Mouse (Mus musculus) cerebellum, adult (tissue): ENCODE data around the gene Dusp10.

Experiments
- ATAC-seq: cut with Nextera tagmentation; 2 replicates; pipeline ENCODE4 v1.9.2; 2017; ENCODE audit warnings: mild to moderate bottlenecking, moderate library complexity, mixed read lengths; ENCODE audit not compliant: insufficient number of reproducible peaks, low FRiP score, low TSS enrichment

Dusp10 gene

DNA sequence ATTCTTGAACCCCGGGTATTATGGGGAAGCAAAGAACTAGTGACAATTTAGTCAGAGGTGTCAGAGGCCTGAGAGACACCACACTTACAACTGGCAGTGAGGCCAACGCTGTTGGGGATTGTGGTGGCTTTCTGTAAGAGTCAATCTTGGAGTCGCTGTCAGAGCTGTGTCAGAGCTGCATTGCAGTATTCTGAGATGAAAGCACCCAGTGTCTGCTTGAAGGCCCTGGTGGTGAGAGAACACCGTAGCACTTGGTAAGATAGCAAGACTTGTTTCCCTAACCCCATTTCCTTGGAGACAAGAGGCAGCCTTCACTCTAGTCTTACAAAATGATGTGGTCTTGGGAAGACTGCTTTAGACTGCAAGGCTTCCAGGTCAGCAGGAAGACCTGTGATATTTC is 39.2 kb downstream of the Dusp10 start:
- ATAC-seq: peak; percentile 29

- no peak for ATAC-seq
These were observed 40.0 kb downstream of the Dusp10 start for GRCm38 (mm10) chr1:184053141-184053540.

DNA sequence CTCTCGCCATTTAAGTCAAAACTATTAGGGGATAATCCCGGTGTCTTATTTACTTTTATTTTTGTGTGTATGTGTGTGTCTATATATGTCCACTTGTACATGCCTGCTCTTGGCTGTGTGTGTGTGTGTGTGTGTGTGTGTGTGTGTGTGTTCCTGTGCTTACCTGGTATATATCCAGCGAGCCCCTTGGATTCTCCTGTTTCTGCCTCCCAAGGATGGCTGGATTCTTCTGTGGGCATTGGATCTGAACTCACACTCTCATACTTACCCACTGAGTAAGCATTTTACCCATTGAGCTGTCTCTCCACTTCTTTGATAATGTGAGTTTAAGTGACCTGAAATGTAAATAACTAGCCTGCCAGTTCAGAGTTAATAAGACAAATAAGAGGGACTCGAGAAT is 40.6 kb downstream of the Dusp10 start:
- ATAC-seq: no peak

DNA sequence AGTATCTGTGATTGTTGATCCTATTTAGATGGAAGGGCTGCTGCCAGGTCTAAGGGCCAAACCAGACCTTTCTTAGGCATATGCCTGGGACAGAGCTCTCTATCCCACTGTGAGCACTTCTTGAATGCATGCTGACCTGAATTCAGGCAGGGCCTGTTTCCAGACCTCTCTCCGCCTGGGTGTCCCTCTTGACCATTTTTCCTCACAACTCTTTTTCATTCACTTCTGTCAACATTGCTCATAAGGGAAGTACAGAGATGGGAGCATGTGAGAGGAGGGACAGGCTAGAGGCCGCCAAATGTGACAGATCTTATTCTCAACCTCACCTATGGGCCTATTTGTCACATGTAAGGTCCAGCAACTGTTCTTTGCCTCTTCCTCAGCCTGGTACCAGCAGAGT is 41.1 kb downstream of the Dusp10 start:
- no peak for ATAC-seq

- ATAC-seq: no peak
These were observed 45.1 kb downstream of the Dusp10 start for GRCm38 (mm10) chr1:184058206-184058605.

GRCm38 (mm10) chr1:184059814-184060213 is 46.7 kb downstream of the Dusp10 start:
- ATAC-seq: no peak

DNA sequence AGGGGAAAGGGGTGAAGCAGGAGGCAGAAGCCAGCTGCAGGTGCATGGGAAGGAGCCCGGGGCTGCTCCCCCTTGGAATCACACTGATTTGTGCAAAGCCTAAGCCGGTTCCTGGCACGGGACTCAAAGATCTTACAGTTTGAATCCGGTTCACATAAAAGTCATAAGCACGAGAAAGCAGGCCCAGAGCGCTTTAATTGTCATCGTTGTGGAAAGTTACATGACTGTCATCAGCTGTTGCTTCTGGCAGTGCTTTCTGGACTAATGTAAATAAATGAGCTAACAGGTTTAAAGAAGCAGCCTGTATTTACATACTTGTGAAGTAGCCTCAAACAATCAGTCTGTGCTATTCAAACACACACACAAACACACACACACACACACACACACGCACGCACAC is 47.3 kb downstream of the Dusp10 start:
- no peak for ATAC-seq

DNA sequence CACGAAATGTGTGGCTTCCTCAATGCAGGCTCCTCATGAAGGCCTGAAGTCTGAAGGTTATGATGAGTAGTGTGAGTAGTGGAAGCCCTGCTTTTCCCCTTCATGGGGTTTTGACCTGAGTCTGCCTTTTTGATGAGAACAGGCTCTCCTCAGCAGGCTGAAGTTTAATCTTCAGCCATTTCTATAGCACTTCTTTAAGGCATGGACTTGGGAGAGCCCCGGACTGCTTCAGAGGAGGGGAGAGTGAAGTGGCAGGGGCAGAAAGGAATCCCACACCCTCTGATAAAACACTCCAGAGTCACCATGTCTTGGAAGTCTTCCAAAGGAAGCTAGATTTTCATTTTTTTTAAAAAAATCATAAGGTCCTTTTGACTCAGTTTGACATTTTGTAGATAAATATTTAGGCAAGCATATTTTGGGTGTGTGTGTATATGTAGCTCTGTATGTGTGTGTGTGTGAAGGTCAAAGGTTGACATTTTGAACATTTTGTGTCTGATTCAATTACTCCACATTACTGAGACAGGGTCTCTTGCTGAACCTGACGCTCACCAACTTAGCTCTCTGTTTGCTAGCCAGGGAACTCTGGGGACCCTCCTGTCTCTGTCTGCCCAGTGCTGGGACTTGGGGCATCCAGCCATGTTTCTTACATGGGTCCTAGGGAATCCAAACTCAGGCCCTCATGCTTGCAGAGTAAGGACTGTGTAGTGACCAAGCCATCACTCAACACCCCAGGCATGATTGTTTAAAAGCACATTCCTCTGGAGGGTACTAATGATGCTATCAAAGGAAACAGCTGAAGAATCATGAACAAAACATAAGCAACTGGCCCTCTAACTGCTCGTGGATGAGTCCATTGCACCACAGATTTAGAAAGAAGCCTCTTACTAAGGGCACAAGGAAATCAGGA is 48.0 kb downstream of the Dusp10 start:
- no peak for ATAC-seq

DNA sequence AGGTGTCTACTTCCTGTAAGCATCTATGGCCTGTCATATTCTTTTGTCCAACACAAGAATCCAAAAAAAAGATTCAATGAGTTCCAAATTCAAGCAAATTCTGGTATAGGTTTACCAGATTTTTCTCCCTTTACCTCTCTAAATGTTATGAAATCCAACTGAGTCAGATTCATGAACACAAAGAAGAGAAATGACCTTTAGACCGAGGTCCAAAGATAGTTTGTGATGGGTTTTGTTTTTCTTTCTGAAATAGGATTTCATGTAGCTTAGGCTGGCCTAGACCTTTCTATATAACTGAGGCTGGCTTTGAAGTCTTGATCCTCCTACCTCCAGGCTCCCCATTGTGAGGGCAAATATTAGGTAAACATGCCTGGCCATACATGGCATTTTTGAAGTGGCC is 48.8 kb downstream of the Dusp10 start:
- ATAC-seq: no peak

DNA sequence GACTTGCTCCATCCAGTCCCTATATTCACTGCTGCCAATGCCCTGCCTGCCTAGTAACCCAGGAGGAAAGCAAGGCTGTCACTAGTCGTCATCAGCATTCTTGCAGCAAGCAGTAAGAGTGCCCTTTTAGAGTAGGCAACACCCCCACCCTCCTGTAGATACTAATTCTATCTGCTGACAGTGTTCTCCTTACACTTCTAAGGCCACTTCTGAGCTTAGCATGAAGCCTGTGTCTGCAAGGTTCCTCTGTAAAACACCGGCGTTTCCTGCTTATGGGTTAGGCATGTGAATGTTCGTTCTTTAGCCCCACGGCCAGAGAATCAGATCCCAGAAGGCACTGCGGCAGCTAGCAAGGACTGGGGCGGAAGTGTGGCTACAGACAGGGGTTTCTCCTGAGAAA is 51.2 kb downstream of the Dusp10 start:
- no peak for ATAC-seq

GRCm38 (mm10) chr1:184065589-184066361 is 52.7 kb downstream of the Dusp10 start:
- ATAC-seq: no peak

DNA sequence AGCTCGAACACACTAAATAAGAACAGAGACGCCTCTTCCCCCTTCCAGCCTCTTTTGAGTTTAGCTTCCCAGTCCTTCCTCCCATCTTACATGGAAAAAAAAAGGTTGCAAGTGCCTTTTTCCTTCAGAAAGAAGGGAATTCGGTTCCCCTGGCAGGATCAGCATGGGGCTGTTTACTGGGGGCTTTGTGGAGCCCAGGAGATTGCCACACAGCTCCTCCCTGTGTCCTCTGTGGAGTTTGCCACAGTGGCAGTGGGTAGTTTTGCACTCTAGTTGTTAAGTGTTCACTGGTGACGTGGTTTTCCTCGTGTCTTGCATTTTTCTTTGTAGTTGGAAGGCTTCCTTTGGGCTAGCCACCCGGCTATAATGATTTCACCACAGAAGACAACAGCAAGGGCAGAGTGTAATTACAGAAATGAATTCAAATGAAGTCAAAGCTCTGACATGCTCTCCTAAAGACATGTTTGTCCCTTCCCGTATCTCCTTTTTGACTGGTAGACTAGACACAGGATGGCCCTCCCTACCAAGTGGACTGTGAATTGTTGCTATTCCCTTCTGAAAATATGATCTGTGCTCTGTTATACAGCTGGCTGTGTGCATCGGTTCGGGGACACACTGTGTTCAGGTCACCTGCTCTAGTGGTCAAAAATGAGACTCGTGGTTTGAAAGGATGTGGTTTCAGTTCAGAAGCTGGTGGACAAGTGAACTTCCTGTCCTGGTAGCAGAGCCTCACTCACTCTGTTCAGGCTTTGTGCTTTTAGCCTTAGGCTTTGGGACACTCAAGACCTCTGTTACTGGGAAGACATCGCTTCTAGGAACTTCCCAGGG is 53.6 kb downstream of the Dusp10 start:
- no peak for ATAC-seq

DNA sequence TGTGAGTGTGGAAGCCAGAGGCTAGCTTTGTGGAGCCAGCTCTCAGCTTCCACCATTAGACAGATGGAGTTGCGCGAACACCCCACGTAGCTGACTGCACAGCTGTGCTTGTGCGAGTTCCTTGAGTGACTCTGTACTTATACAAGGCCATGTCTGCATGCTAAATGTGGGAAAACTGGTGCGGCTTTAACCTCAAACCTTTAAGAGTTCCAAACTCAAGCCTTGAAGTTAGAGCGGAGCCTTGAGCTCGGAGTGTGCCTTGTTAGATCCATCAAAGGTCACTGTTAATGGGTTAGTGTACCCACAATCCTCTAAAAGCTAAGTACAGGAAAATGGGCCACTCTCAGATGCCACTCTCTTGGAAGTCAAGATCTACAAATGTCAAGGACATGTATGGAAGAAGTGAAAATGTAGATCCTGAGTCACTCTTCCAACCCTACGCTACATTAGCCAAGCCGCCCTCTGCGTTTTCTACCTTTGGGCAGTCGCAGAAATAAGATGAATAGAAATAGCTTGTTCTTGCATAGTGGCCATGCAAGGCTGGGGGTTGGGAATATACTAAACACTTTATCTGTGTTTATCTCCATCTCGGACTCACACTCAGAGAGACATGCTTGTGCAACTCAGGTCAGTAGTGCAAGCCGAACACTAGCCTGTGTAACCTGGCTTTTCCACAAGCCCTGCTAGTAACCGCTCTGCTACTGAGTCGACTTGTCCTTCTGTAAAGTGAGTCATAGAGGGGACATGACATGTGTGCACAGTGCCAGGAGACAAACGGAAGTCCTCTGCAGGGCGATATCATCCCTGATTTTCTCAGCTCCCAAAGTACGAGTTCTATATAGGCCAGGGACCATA is 54.8 kb downstream of the Dusp10 start:
- ATAC-seq: no peak

DNA sequence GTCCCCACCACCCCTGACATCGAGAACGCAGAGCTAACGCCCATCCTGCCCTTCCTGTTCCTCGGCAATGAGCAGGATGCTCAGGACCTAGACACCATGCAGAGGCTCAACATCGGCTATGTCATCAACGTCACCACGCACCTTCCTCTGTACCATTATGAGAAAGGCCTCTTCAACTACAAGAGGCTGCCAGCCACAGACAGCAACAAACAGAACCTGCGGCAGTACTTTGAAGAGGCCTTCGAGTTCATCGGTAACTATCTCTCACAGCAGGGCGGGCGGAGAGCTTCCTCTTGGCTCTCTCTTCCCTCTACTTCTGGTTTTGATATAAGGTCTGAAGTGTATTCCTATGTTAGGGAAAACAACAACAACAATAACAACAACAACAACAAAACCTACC is 55.9 kb downstream of the Dusp10 start:
- no peak for ATAC-seq

- no peak for ATAC-seq
These were observed 63.0 kb downstream of the Dusp10 start for GRCm38 (mm10) chr1:184076065-184076464.

- no peak for ATAC-seq
These were observed 63.7 kb downstream of the Dusp10 start for GRCm38 (mm10) chr1:184076756-184077155.

DNA sequence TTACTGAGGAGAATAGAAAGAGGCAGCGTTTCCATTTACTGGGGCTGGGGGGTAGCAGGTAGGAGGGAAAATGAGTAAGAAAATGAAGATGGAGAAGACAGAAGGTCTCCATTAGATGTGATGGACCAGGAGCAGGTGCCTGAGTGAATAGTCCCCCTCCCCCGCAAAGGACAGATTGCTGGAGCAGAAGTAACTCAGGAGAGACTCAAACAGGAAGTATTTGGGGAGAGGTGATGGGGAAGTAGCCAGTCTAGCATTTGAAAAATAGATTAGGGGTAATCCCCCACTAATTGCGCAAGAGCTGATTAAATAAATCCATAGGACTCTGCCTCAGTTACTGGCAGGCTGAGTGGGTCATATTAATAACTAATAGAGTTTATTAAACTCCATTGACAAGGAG is 66.2 kb downstream of the Dusp10 start:
- ATAC-seq: no peak

DNA sequence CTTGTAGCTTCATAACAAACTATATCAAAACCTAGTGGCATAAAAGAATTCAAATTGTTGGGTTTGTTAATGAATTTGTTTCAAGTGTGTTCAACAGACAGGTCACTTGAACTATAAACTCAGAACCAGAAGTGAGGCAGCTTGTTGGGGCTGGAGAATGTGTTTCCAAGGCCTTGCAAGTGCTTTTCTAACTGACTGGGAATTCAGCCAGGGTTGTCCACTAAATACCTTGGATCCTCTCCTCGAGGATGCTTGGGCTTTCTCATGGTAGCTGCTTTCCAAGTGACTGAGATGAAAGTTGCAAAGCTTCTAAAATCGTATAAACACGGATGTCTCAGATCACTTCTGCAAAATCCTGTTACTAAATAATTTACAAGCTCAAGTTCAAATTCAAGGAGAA is 69.6 kb downstream of the Dusp10 start:
- ATAC-seq: no peak

DNA sequence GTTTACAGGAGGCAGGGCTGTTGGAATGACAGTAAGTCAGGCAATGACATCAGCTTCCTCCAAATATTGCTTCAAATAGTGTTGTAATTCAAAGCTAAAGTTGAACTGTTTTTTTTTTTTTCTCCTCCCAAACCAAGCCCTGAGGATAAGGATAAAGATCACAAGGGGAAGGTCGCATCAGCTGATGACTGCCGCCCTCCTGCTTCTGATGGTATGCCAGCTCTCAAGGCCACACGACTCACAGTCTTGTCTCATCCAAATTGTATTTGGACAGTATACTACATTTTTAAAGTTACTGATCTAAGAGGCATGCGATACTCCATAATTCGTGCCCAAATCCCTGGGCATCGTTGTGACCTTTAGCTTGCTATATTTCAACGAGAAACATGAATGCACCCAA is 70.1 kb downstream of the Dusp10 start:
- no peak for ATAC-seq

DNA sequence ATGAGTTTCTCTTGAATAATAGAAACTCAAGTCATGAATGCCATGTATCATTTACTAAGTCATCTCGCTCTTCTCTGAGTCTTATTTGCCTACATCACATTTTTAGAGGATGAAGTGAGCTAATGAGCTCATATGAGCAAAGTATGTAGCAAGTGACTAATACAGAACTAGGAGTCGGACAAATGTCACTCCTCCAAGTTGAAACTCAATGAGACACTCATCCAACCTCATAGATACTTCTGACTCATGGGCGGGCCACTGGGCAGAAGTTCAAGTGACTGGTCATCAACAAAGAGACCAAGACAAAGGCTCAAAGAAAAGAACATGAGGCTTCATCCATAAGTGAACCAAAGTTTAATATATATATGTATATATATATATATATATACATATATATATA is 71.9 kb downstream of the Dusp10 start:
- no peak for ATAC-seq
